Mouse (Mus musculus): ENCODE data around the gene 9130019O22Rik. TPM values are rescaled to one million over a fixed set of nuclear protein-coding genes. Genes with fewer than 3 reads are reported as not detected.
A peak's percentile ranks its signal among the peaks of the same experiment; 100 is the strongest.
"Not testable (repeated sequence)": the region's sequence is repeated elsewhere in the genome, so short reads cannot be mapped to it uniquely, and the experiment has no call there.

Gene 9130019O22Rik
- polyA plus RNA-seq, 1 experiment from 2014 or later, result 4.9 TPM

GRCm38 (mm10) chr7:127402980-127403379, 16.0 kb upstream of the 9130019O22Rik start:
- TF ChIP-seq CTCF (IDR thresholded peaks at IDR 0.05), result peak; percentile 12
- DNase-seq (ENCODE audit: low read depth, low spot score) (no peak), ATAC-seq (no peak)
- POLR2A ChIA-PET, result no interaction called here
- CTCF ChIA-PET, result no interaction called here
- H3K27me3 ChIP-seq, result no peaks in the 10 kb centered on the region
- in situ Hi-C loops (cut with MboI; ENCODE audit: low pct_unique_long_range_greater_than_20kb), result no loop called here

- no peaks in the 10 kb centered on the region for H3K27me3 ChIP-seq
- ATAC-seq (no peak), DNase-seq (ENCODE audit: low read depth, low spot score) (no peak)
- CTCF ChIA-PET, result no interaction called here
- POLR2A ChIA-PET, result no interaction called here
- in situ Hi-C loops (cut with MboI; ENCODE audit: low pct_unique_long_range_greater_than_20kb), result no loop called here
- TF ChIP-seq CTCF (IDR thresholded peaks at IDR 0.05), result no peak
These were observed 13.4 kb upstream of the 9130019O22Rik start for GRCm38 (mm10) chr7:127400355-127400754.

GRCm38 (mm10) chr7:127393944-127394333, 7.0 kb upstream of the 9130019O22Rik start:
- CTCF ChIA-PET, result interaction anchor here (1.3 kb wide), 1 partner anchor 85 kb away, joined by 3 read pairs; no protein-coding TSS in a partner anchor
- ATAC-seq, result no peak
- no peak for TF ChIP-seq CTCF (IDR thresholded peaks at IDR 0.05)
- POLR2A ChIA-PET, result interaction anchor here (1.2 kb wide), 1 partner anchor 18 kb away, joined by 3 read pairs; the partner anchor contains the start of gene Zfp747
- in situ Hi-C loops (cut with MboI; ENCODE audit: low pct_unique_long_range_greater_than_20kb), result no loop called here
- H3K27me3 ChIP-seq, result no peaks in the 10 kb centered on the region
- DNase-seq (ENCODE audit: low read depth, low spot score), result no peak

GRCm38 (mm10) chr7:127393157-127393943, 6.4 kb upstream of the 9130019O22Rik start, which contains the start of gene E430018J23Rik:
TSS of gene E430018J23Rik (minus strand) at chr7:127393629.
- CTCF ChIA-PET, result interaction anchor here (1.3 kb wide), 1 partner anchor 84 kb away, joined by 3 read pairs; no protein-coding TSS in a partner anchor
- POLR2A ChIA-PET, result interaction anchor here (1.2 kb wide), 1 partner anchor 17 kb away, joined by 3 read pairs; the partner anchor contains the start of gene Zfp747
- ATAC-seq (peak; percentile 73), DNase-seq (ENCODE audit: low read depth, low spot score) (peak; percentile 89)
- TF ChIP-seq CTCF (IDR thresholded peaks at IDR 0.05), result no peak
- in situ Hi-C loops (cut with MboI; ENCODE audit: low pct_unique_long_range_greater_than_20kb), result no loop called here
- H3K27me3 ChIP-seq, result no peaks in the 10 kb centered on the region

- ChIA-PET POLR2A (no interaction called here), CTCF (no interaction called here)
- in situ Hi-C loops (cut with MboI; ENCODE audit: low pct_unique_long_range_greater_than_20kb), result no loop called here
- no peak for TF ChIP-seq CTCF (IDR thresholded peaks at IDR 0.05)
- DNase-seq (ENCODE audit: low read depth, low spot score), result no peak
- no peak for ATAC-seq
- no peaks in the 10 kb centered on the region for H3K27me3 ChIP-seq
These were observed 5.4 kb upstream of the 9130019O22Rik start for GRCm38 (mm10) chr7:127392251-127392824.

GRCm38 (mm10) chr7:127391538-127391937, 4.6 kb upstream of the 9130019O22Rik start:
- no peak for DNase-seq (ENCODE audit: low read depth, low spot score)
- H3K27me3 ChIP-seq, result no peaks in the 10 kb centered on the region
- in situ Hi-C loops (cut with MboI; ENCODE audit: low pct_unique_long_range_greater_than_20kb), result no loop called here
- POLR2A ChIA-PET, result no interaction called here
- ATAC-seq, result no peak
- CTCF ChIA-PET, result no interaction called here
- no peak for TF ChIP-seq CTCF (IDR thresholded peaks at IDR 0.05)

GRCm38 (mm10) chr7:127390306-127390705, 3.3 kb upstream of the 9130019O22Rik start:
- in situ Hi-C loops (cut with MboI; ENCODE audit: low pct_unique_long_range_greater_than_20kb), result no loop called here
- ChIA-PET CTCF (no interaction called here), POLR2A (no interaction called here)
- TF ChIP-seq CTCF (IDR thresholded peaks at IDR 0.05), result no peak
- DNase-seq (ENCODE audit: low read depth, low spot score), result no peak
- H3K27me3 ChIP-seq, result no peaks in the 10 kb centered on the region
- no peak for ATAC-seq

GRCm38 (mm10) chr7:127388201-127388600, 1.2 kb upstream of the 9130019O22Rik start:
- POLR2A ChIA-PET; H3K27me3 ChIP-seq; in situ Hi-C loops (cut with MboI; ENCODE audit: low pct_unique_long_range_greater_than_20kb); ATAC-seq; DNase-seq (ENCODE audit: low read depth, low spot score); CTCF ChIA-PET: not testable (repeated sequence)

- DNase-seq (ENCODE audit: low read depth, low spot score); ATAC-seq; H3K27me3 ChIP-seq; POLR2A ChIA-PET; in situ Hi-C loops (cut with MboI; ENCODE audit: low pct_unique_long_range_greater_than_20kb); CTCF ChIA-PET: not testable (repeated sequence)
These were observed 1.4 kb downstream of the 9130019O22Rik start for GRCm38 (mm10) chr7:127385560-127385959.

- POLR2A ChIA-PET, result no interaction called here
These were observed 8.6 kb downstream of the 9130019O22Rik start for GRCm38 (mm10) chr7:127378310-127378921.

More at GRCm38 (mm10) chr7:127378310-127378921, 8.6 kb downstream of the 9130019O22Rik start:
- TF ChIP-seq CTCF (IDR thresholded peaks at IDR 0.05), result no peak
- in situ Hi-C loops (cut with MboI; ENCODE audit: low pct_unique_long_range_greater_than_20kb), result no loop called here
- ATAC-seq (no peak), DNase-seq (ENCODE audit: low read depth, low spot score) (no peak)
- no peaks in the 10 kb centered on the region for H3K27me3 ChIP-seq
- CTCF ChIA-PET, result no interaction called here

Data from Patski (cell line).